Mouse (Mus musculus): ENCODE measurements around the gene Cryzl2. TPM values are rescaled to one million over a fixed set of nuclear protein-coding genes. Genes with fewer than 3 reads are reported as not detected.

The Cryzl2 gene
- total and polyA plus RNA-seq, 2 experiments from 2014 or later = 11.4 to 11.6 TPM

GRCm38 (mm10) chr1:157448164-157448804 lies 10.1 kb upstream of the Cryzl2 start:
- TF ChIP-seq CTCF (IDR thresholded peaks at IDR 0.05; ENCODE audit: low read depth) = no peak
- Histone ChIP-seq H3K4me1 (ENCODE audit: insufficient read depth, low read length) (peaks cover 9% of the 10 kb centered on the region), H3K36me3 (ENCODE audit: insufficient read depth, low read length) (no peaks in the 10 kb centered on the region), H3K9me3 (ENCODE audit: low read length) (no peaks in the 10 kb centered on the region), H3K9ac (replicated peaks; ENCODE audit: low read length) (no peak overlapping the region), H3K4me3 (ENCODE audit: low read length) (no peak overlapping the region), H3K27me3 (ENCODE audit: insufficient read depth, low read length) (no peaks in the 10 kb centered on the region), H3K4me2 (ENCODE audit: low read depth, low read length) (no peak overlapping the region), H3K27ac (no peak overlapping the region)
- WGBS = 36% methylated on average over 7 of the region's 7 CpGs
- no peak for DNase-seq (ENCODE audit: low spot score)
- ATAC-seq = no peak

GRCm38 (mm10) chr1:157448805-157449188 lies 9.6 kb upstream of the Cryzl2 start:
- DNase-seq (ENCODE audit: low spot score) (no peak), ATAC-seq (no peak)
- Histone ChIP-seq H3K4me1 (ENCODE audit: insufficient read depth, low read length) (peaks cover 9% of the 10 kb centered on the region), H3K9me3 (ENCODE audit: low read length) (no peaks in the 10 kb centered on the region), H3K4me3 (ENCODE audit: low read length) (no peak overlapping the region), H3K27me3 (ENCODE audit: insufficient read depth, low read length) (no peaks in the 10 kb centered on the region), H3K9ac (replicated peaks; ENCODE audit: low read length) (no peak overlapping the region), H3K4me2 (ENCODE audit: low read depth, low read length) (no peak overlapping the region), H3K27ac (no peak overlapping the region), H3K36me3 (ENCODE audit: insufficient read depth, low read length) (no peaks in the 10 kb centered on the region)
- WGBS = 77% methylated on average over 5 of the region's 5 CpGs
- no peak for TF ChIP-seq CTCF (IDR thresholded peaks at IDR 0.05; ENCODE audit: low read depth)

- Histone ChIP-seq H3K9me3 (ENCODE audit: low read length) (no peaks in the 10 kb centered on the region), H3K4me2 (ENCODE audit: low read depth, low read length) (peak overlapping the region; percentile 49), H3K36me3 (ENCODE audit: insufficient read depth, low read length) (no peaks in the 10 kb centered on the region), H3K4me3 (ENCODE audit: low read length) (peak overlapping the region; percentile 21), H3K27me3 (ENCODE audit: insufficient read depth, low read length) (no peaks in the 10 kb centered on the region), H3K27ac (no peak overlapping the region), H3K4me1 (ENCODE audit: insufficient read depth, low read length) (peaks cover 9% of the 10 kb centered on the region), H3K9ac (replicated peaks; ENCODE audit: low read length) (no peak overlapping the region)
- no peak for ATAC-seq
- TF ChIP-seq CTCF (IDR thresholded peaks at IDR 0.05; ENCODE audit: low read depth) = no peak
- no peak for DNase-seq (ENCODE audit: low spot score)
- 17% methylated on average over 10 of the region's 10 CpGs for WGBS
Measured at GRCm38 (mm10) chr1:157449532-157449931, 8.8 kb upstream of the Cryzl2 start.

DNA sequence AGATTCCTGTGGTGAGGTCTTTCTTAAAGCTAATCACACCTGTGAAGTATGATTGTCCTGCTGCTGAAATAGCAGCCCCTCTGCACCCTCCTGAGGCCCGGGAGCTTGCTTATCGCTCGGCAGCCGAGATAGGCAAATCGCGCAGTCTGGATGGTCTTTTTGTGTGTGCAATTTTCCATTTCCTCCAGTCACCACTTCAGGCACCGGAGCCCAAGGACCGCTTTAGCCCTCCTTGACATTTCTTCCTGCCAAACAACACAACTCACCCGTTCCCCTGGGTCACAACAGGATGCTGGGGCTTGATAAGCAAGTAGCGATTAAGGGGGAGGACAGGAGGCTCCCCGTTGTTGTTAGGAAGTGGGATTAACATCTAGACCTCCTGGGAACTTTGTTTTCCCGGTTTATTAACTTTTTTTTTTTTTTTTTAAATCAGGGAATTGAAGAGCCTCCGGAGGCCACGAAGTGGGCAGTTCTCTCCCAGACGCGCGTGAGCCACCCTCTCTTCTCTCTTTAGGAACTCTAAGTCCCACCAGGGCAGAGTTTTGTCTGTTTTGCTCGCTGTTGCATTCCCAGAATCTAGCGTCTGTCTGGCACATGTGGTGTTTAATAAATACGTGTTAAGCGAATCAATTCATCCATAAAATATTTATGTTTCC lies 8.3 kb upstream of the Cryzl2 start:
- Histone ChIP-seq H3K4me2 (ENCODE audit: low read depth, low read length) (peak overlapping the region; percentile 49), H3K36me3 (ENCODE audit: insufficient read depth, low read length) (no peaks in the 10 kb centered on the region), H3K4me3 (ENCODE audit: low read length) (peak overlapping the region; percentile 21), H3K9ac (replicated peaks; ENCODE audit: low read length) (0 out of 2 replicates have a peak overlapping the region, but pooled peaks have one; percentile 28), H3K27ac (no peak overlapping the region), H3K27me3 (ENCODE audit: insufficient read depth, low read length) (no peaks in the 10 kb centered on the region), H3K9me3 (ENCODE audit: low read length) (no peaks in the 10 kb centered on the region), H3K4me1 (ENCODE audit: insufficient read depth, low read length) (peaks cover 9% of the 10 kb centered on the region)
- no peak for TF ChIP-seq CTCF (IDR thresholded peaks at IDR 0.05; ENCODE audit: low read depth)
- ATAC-seq (no peak), DNase-seq (ENCODE audit: low spot score) (no peak)
- 15% methylated on average over 21 of the region's 21 CpGs for WGBS

DNA sequence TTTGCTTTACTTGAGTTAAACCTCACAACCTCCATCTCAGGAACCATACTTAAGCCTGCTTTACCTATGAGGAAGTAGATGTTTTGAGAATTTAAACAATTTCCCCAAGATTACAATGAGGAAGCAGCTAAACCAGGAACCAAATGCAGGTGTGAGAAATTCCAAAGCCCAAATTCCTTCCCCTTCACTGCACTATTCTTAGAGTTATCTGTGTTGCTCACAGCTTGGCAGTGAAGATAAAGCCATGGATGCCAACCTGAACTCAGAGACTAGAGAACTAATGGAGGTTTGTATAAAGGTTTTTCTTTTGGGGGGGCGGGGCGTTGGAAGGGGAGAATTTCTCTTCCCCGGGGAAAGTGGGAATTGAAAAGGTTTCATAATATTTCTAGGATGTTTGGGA lies 6.1 kb upstream of the Cryzl2 start:
- no peak overlapping the region for H3K27ac ChIP-seq
- no peak for TF ChIP-seq CTCF (IDR thresholded peaks at IDR 0.05; ENCODE audit: low read depth)

DNA sequence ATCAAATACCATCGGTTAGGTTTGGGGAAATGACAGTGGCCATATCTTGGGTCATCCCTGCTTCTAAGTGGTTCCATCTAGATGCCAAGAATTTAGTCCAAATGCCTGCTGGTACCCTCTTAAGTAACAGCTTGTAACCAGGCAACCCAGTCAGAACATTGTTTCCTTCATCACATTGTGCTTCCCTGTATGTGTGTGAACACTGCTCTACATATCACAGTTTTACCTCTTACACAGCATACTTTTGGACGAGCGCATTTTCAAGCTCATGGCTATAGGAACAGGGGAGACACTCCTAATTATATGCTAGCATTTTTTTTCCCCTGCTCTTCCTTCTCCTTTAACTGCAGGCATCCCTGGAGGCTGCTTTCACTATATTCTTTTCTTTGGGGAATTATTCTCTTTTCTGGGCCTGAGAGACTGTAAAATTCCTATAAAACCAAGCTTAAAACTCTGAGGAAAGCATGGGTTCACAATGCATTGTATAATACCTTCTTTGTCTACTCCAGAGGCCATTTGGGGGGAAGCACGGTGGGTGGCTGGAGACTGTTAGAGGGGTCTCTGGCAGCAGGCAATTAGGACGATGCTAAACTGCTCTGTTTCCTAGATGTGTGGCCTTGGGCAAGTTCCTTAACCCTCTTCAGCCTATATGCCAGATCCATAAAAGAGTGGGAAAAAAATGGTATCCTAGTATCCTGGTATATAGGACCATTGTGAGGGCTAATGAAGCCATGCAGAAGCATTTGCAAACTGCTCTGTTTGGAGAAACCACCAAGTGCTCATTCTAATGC lies 5.4 kb upstream of the Cryzl2 start:
- no peak for TF ChIP-seq CTCF (IDR thresholded peaks at IDR 0.05; ENCODE audit: low read depth)
- Histone ChIP-seq H3K9me3 (ENCODE audit: low read length) (no peaks in the 10 kb centered on the region), H3K4me3 (ENCODE audit: low read length) (no peak overlapping the region), H3K9ac (replicated peaks; ENCODE audit: low read length) (no peak overlapping the region), H3K4me1 (ENCODE audit: insufficient read depth, low read length) (peaks cover 9% of the 10 kb centered on the region), H3K27ac (no peak overlapping the region), H3K4me2 (ENCODE audit: low read depth, low read length) (no peak overlapping the region), H3K36me3 (ENCODE audit: insufficient read depth, low read length) (no peaks in the 10 kb centered on the region), H3K27me3 (ENCODE audit: insufficient read depth, low read length) (no peaks in the 10 kb centered on the region)
- WGBS = 42% methylated on average over 5 of the region's 5 CpGs
- DNase-seq (ENCODE audit: low spot score) = no peak
- ATAC-seq = 0 out of 2 replicates have a peak, but pooled peaks have one; percentile 33

More for the DNA sequence above, 6.1 kb upstream of the Cryzl2 start:
- H3K9ac ChIP-seq (replicated peaks; ENCODE audit: low read length) = no peak overlapping the region
- H3K36me3 ChIP-seq (ENCODE audit: insufficient read depth, low read length) = no peaks in the 10 kb centered on the region
- no peak overlapping the region for H3K4me3 ChIP-seq (ENCODE audit: low read length)
- H3K4me2 ChIP-seq (ENCODE audit: low read depth, low read length) = no peak overlapping the region
- peaks cover 9% of the 10 kb centered on the region for H3K4me1 ChIP-seq (ENCODE audit: insufficient read depth, low read length)
- H3K9me3 ChIP-seq (ENCODE audit: low read length) = no peaks in the 10 kb centered on the region
- no peaks in the 10 kb centered on the region for H3K27me3 ChIP-seq (ENCODE audit: insufficient read depth, low read length)
- no peak for ATAC-seq
- WGBS = 82% methylated on average over 3 of the region's 3 CpGs
- no peak for DNase-seq (ENCODE audit: low spot score)
